Comparison of ENCODE assay signal across 8 mouse cellular contexts in genomic region chr6:84923760-84924221, GRCm38 (mm10).
A peak's percentile ranks its signal among the peaks of the same experiment; 100 is the strongest.
DNase-seq lines count a peak whose midpoint lies in the region; ATAC-seq lines count a peak whose summit lies in the region.

No protein-coding gene starts in this region.

- H3K4me2 ChIP-seq in lung, embryonic 15.5 days: no peak overlapping the region
- peak overlapping the region; percentile 25; the same call in 1 of the 2 replicates for H3K4me2 ChIP-seq in neural tube, embryonic 15.5 days

- no peak overlapping the region for H3K9ac ChIP-seq in lung, embryonic 15.5 days
- no peak overlapping the region for H3K9ac ChIP-seq in neural tube, embryonic 15.5 days (replicated peaks)

- 39% methylated on average over 12 of the region's 12 CpGs for WGBS in lung, embryonic 15.5 days
- WGBS in heart, embryonic 10.5 days: 39% methylated on average over 12 of the region's 12 CpGs
- WGBS in neural tube, embryonic 15.5 days: 18% methylated on average over 12 of the region's 12 CpGs

- no peaks in the 10 kb centered on the region for H3K27me3 ChIP-seq in lung, embryonic 15.5 days
- no peaks in the 10 kb centered on the region for H3K27me3 ChIP-seq in heart, embryonic 10.5 days (ENCODE audit: insufficient read depth, poor library complexity, severe bottlenecking)
- no peaks in the 10 kb centered on the region for H3K27me3 ChIP-seq in neural tube, embryonic 15.5 days (replicated peaks)

- no peaks in the 10 kb centered on the region for H3K9me3 ChIP-seq in lung, embryonic 15.5 days
- H3K9me3 ChIP-seq in heart, embryonic 10.5 days: no peaks in the 10 kb centered on the region
- no peaks in the 10 kb centered on the region for H3K9me3 ChIP-seq in neural tube, embryonic 15.5 days (replicated peaks)

- ATAC-seq in lung, embryonic 15.5 days (ENCODE audit: borderline replicate concordance, extremely low read depth, low FRiP score, low TSS enrichment): no peak
- ATAC-seq in neural tube, embryonic 15.5 days (ENCODE audit: low FRiP score): no peak

- peak overlapping the region; percentile 48; the same call in 1 of the 2 replicates for H3K27ac ChIP-seq in lung, embryonic 15.5 days
- H3K27ac ChIP-seq in heart, embryonic 10.5 days: peak overlapping the region; percentile 65
- H3K27ac ChIP-seq in neural tube, embryonic 15.5 days (replicated peaks): peak overlapping the region; percentile 33; the same call in 1 of the 2 replicates

- no peak for DNase-seq in lung, postnatal 25 days (ENCODE audit: low spot score)
- DNase-seq in embryo, embryonic 9.5 days (ENCODE audit: extremely low spot score): peak; percentile 9
- DNase-seq in heart, embryonic 10.5 days (ENCODE audit: low spot score): peak; percentile 78
- peak; percentile 57 for DNase-seq in liver
- no peak for DNase-seq in kidney, postnatal 25 days
- no peak for DNase-seq in layer of hippocampus, postnatal 14 days (ENCODE audit: low spot score in 2 of 2)

- H3K36me3 ChIP-seq in lung, embryonic 15.5 days: no peaks in the 10 kb centered on the region
- H3K36me3 ChIP-seq in heart, embryonic 10.5 days: no peaks in the 10 kb centered on the region
- no peaks in the 10 kb centered on the region for H3K36me3 ChIP-seq in neural tube, embryonic 15.5 days

- H3K4me3 ChIP-seq in lung, embryonic 15.5 days: no peak overlapping the region
- H3K4me3 ChIP-seq in heart, embryonic 10.5 days: peak overlapping the region; percentile 25; the same call in 1 of the 2 replicates
- H3K4me3 ChIP-seq in neural tube, embryonic 15.5 days (replicated peaks): no peak overlapping the region

- peaks cover 9% of the 10 kb centered on the region for H3K4me1 ChIP-seq in lung, embryonic 15.5 days
- peaks cover 9% of the 10 kb centered on the region for H3K4me1 ChIP-seq in heart, embryonic 10.5 days
- peaks cover 12% of the 10 kb centered on the region for H3K4me1 ChIP-seq in neural tube, embryonic 15.5 days

Comparison
In these comparisons a context has a peak if more than half of its experiments do, and no peak if none do; other contexts are left out.
1. DNase-seq: peak in embryo, embryonic 9.5 days (single experiment), heart, embryonic 10.5 days (single experiment) and liver (single experiment); none in lung, postnatal 25 days (single experiment), kidney, postnatal 25 days (0 of 2) and layer of hippocampus, postnatal 14 days (0 of 2).
2. Peak in every context shown above with its lines, with median percentiles within 50 percentile points of each other: H3K27ac ChIP-seq.